Mouse (Mus musculus) fibroblast of lung, adult 2 months (primary cell): Measurements from ENCODE around the gene Fam163a.

Experiments
- DNase-seq: peaks from one replicate; pipeline ENCODE4 v3.0.0-alpha.2; 2011; ENCODE audit warnings: low read depth

Fam163a gene

GRCm38 (mm10) chr1:156027849-156028248, 177.0 kb downstream of the Fam163a start:
- DNase-seq: no peak
